ENCODE assay signal across 19 mouse cellular contexts in genomic region chr17:24855838-24856464, GRCm38 (mm10). TPM values are rescaled to one million over a fixed set of nuclear protein-coding genes. Genes with fewer than 3 reads are reported as not detected.
A peak's percentile ranks its signal among the peaks of the same experiment; 100 is the strongest.
DNase-seq lines count a peak whose midpoint lies in the region; ATAC-seq lines count a peak whose summit lies in the region.
"Had no signal": no experiment of that assay in that cellular context is flagged by ENCODE, and none has a peak within 500 bp of the region (broad histone marks: within the 10 kb centered on the region; RNA-seq: fewer than 3 reads in every experiment).

No protein-coding gene starts in this region.

- H3K9ac ChIP-seq in liver, embryonic 16.5 days (ENCODE audit: low read depth, low read length), result no peak overlapping the region
- H3K9ac ChIP-seq: embryonic facial prominence, embryonic 15.5 days; limb, embryonic 13.5 days; neural tube, embryonic 13.5 days had no signal

- no peaks in the 10 kb centered on the region for H3K27me3 ChIP-seq in liver, embryonic 16.5 days (ENCODE audit: control insufficient read depth, insufficient read depth, low read depth, low read length)
- H3K27me3 ChIP-seq: megakaryocyte, embryonic 14.5 days had no signal

- H3K4me2 ChIP-seq in liver, embryonic 16.5 days (ENCODE audit: low read depth, low read length), result no peak overlapping the region
- H3K4me2 ChIP-seq: embryonic facial prominence, embryonic 15.5 days; limb, embryonic 13.5 days; neural tube, embryonic 13.5 days had no signal

- H3K36me3 ChIP-seq in liver, embryonic 16.5 days (ENCODE audit: control insufficient read depth, insufficient read depth), result peaks cover 27% of the 10 kb centered on the region

- peak overlapping the region; percentile 40 for H3K27ac ChIP-seq in liver, embryonic 16.5 days (ENCODE audit: low read length)
- H3K27ac ChIP-seq: embryonic facial prominence, embryonic 15.5 days; layer of hippocampus, adult 2 months; limb, embryonic 13.5 days; neural tube, embryonic 13.5 days had no signal

- no peak overlapping the region for H3K4me3 ChIP-seq in liver, embryonic 16.5 days (ENCODE audit: low read depth, low read length)
- H3K4me3 ChIP-seq: embryonic facial prominence, embryonic 15.5 days; layer of hippocampus, adult 2 months; limb, embryonic 13.5 days; megakaryocyte, embryonic 14.5 days; neural tube, embryonic 13.5 days had no signal

- 83% methylated on average over 3 of the region's 3 CpGs for WGBS in liver, embryonic 16.5 days (ENCODE audit: insufficient replicate concordance)

- no peak for ATAC-seq in liver, embryonic 16.5 days (ENCODE audit: low read depth)
- ATAC-seq: forebrain, embryonic 16.5 days; hindbrain, embryonic 16.5 days; lung, postnatal 0 days had no signal

- DNase-seq in heart, adult 11 months, result peak; percentile 83
- no peak for DNase-seq in heart, adult 9 months (ENCODE audit: low spot score in 2 of 2)
- DNase-seq in kidney, postnatal 25 days, result peak; percentile 38 to 78
- DNase-seq in kidney, postnatal 14 days, result no peak
- DNase-seq in MN1 (ENCODE audit: low spot score), result peak; percentile 34
- DNase-seq in spleen, adult 12 weeks (ENCODE audit: low spot score), result no peak
- DNase-seq in gastrocnemius, postnatal 10 days, result no peak
- DNase-seq: cerebellum, adult 8-10 months; right cerebral cortex, postnatal 4 days; thymus, adult 2 months had no signal

- peaks cover 50% of the 10 kb centered on the region for H3K4me1 ChIP-seq in liver, embryonic 16.5 days (ENCODE audit: control insufficient read depth, low read depth, low read length)

- H3K9me3 ChIP-seq in liver, embryonic 16.5 days (replicated peaks; ENCODE audit: control insufficient read depth, low read length), result no peaks in the 10 kb centered on the region
- H3K9me3 ChIP-seq: embryonic facial prominence, embryonic 15.5 days; limb, embryonic 13.5 days; megakaryocyte, embryonic 14.5 days; neural tube, embryonic 13.5 days had no signal

RNA-seq across cellular contexts. Expression of gene Fahd1, which starts 5.8 kb away (rescaled TPM):
- 46.3 and 47.3 TPM in 2 replicates for polyA plus RNA-seq in liver, embryonic 16.5 days (2015; fragmentation: Nextera tagmentation; extraction: Ambion mirVana)
- 10 to 100 TPM; 30.7 to 33.6 TPM for total RNA-seq in gastrocnemius, postnatal 10 days (2021)

RNA-seq across cellular contexts. Expression of gene Igfals, which starts 9.8 kb away (rescaled TPM):
- 11.0 and 11.7 TPM in 2 replicates for polyA plus RNA-seq in liver, embryonic 16.5 days (2015; fragmentation: Nextera tagmentation; extraction: Ambion mirVana)
- 1 to 10 TPM; 3.6 to 7.0 TPM for total RNA-seq in gastrocnemius, postnatal 10 days (2021)
- polyA plus RNA-seq: hindbrain, embryonic 16.5 days; neural tube, embryonic 13.5 days had no signal

RNA-seq across cellular contexts. Expression of gene Hagh, which starts 16.0 kb away (rescaled TPM):
- polyA plus RNA-seq in liver, embryonic 16.5 days (2015; fragmentation: Nextera tagmentation; extraction: Ambion mirVana), result 124 and 125 TPM in 2 replicates
- 10 to 100 TPM; 78.0 to 86.1 TPM for total RNA-seq in gastrocnemius, postnatal 10 days (2021)

RNA-seq across cellular contexts. Expression of gene Nubp2, which starts 30.2 kb away (rescaled TPM):
- 53.2 and 55.5 TPM in 2 replicates for polyA plus RNA-seq in liver, embryonic 16.5 days (2015; fragmentation: Nextera tagmentation; extraction: Ambion mirVana)
- 10 to 100 TPM; 15.0 to 18.5 TPM for total RNA-seq in gastrocnemius, postnatal 10 days (2021)

RNA-seq across cellular contexts. Expression of gene Spsb3, which starts 30.5 kb away (rescaled TPM):
- 38.9 and 40.3 TPM in 2 replicates for polyA plus RNA-seq in liver, embryonic 16.5 days (2015; fragmentation: Nextera tagmentation; extraction: Ambion mirVana)
- 10 to 100 TPM; 28.2 to 30.4 TPM for total RNA-seq in gastrocnemius, postnatal 10 days (2021)

Comparison
In these comparisons a context has a peak if more than half of its experiments do, and no peak if none do; other contexts are left out.
1. DNase-seq: peak in heart, adult 11 months (single experiment), kidney, postnatal 25 days (2 of 2) and MN1 (single experiment); none in heart, adult 9 months (0 of 2), kidney, postnatal 14 days (single experiment), spleen, adult 12 weeks (single experiment) and gastrocnemius, postnatal 10 days (single experiment).